Mouse (Mus musculus) ovary, adult 10 weeks (tissue): ENCODE measurements around the gene Wdr95. TPM values are rescaled to one million over a fixed set of nuclear protein-coding genes. Genes with fewer than 3 reads are reported as not detected.

Source experiments
- polyA plus RNA-seq: library from polyadenylated mRNA; stranded (reverse); fragments of 350-450 nt; fragmentation: Illumina TruSeq; extraction: RNeasy Lipid Tissue Mini Kit (QIAGEN cat#74804); gene quantifications from one replicate; pipeline ENCODE4 v1.2.3, GENCODE M21; 2014

Wdr95 gene
- 1.1 TPM for polyA plus RNA-seq

DNA sequence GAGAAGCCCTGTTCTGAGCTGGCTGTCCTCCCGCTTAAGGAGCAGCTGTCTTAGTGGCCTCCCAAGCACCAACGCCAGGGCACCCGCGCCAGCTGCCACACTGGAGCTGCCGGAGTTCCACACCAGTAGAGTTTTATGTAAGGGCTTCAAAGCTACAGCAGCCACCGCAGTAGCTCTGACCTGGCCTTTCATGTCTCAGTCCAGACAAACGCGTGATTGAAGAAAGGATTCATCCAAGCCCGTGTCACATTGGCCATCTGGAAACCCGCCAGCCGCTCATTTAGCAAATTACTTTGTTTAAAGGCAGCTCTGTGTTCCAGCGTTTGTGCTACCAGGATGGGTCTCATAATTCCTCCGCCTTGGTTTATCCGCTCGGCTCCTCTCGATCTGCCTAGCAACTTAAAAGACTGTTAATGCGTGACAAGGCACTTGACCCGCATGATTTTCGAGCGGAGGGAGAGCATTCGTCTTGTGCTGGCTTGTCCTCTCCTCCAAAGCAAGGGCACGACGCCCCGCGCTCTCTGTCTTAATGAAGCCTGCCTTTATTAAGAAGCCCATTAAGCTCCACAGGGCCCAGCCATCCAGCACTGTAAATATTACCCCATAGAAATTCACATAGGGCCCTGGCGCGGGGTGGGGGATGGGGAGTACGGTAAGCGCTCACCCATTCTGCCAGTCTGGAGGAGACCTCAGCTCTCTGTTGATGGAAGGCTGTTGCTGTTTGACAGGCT, at the start of gene Wdr95:
Gene Wdr95, plus strand, starts transcription at position 681 of the 731 bp plus-strand sequence.

GRCm38 (mm10) chr5:149636075-149636920, 107.8 kb downstream of the Wdr95 start, which contains the start of gene Hsph1:
Gene Hsph1 (minus strand): TSS chr5:149636376.

Other genes with a start within 250 kb of the Wdr95 start
- gene Medag, start 116.9 kb upstream of the Wdr95 start, polyA plus RNA-seq: 13.2 TPM
- gene Tex26, start 89.0 kb upstream of the Wdr95 start, polyA plus RNA-seq: 2.3 TPM
- gene Hsph1, start 107.7 kb downstream of the Wdr95 start, polyA plus RNA-seq: 322 TPM
- 36.1 TPM for gene B3glct, start 149.6 kb downstream of the Wdr95 start, polyA plus RNA-seq